Mouse (Mus musculus) stomach, embryonic 16.5 days (tissue): ENCODE results near the gene Clrn1. TPM values are rescaled to one million over a fixed set of nuclear protein-coding genes. Genes with fewer than 3 reads are reported as not detected.

Experiments used
- polyA plus RNA-seq: library from polyadenylated mRNA; unstranded; fragments of >200 nt; fragmentation: Nextera tagmentation; extraction: Ambion mirVana; gene quantifications from 2 replicates; pipeline ENCODE4 v1.2.1, GENCODE M21; 2015

Gene Clrn1
- polyA plus RNA-seq, 1 experiment from 2014 or later, result not detected

Other genes starting within 250 kb of the Clrn1 start
- gene Erich6, start 248.1 kb downstream of the Clrn1 start, polyA plus RNA-seq, result 0.05 TPM in 1 of 2 replicates, not detected in the other
- gene Siah2, start 192.9 kb downstream of the Clrn1 start, polyA plus RNA-seq, result 2.2 and 3.1 TPM in 2 replicates
- gene Mindy4b-ps, start 63.0 kb downstream of the Clrn1 start, polyA plus RNA-seq, result not detected in 2 replicates
- gene Med12l, start 120.5 kb upstream of the Clrn1 start, polyA plus RNA-seq, result 1.2 and 1.4 TPM in 2 replicates
- gene Gpr171, start 216.5 kb upstream of the Clrn1 start, polyA plus RNA-seq, result 0.81 and 1.0 TPM in 2 replicates